Comparison of ENCODE assay signal across 11 mouse cellular contexts in genomic region chr2:7529637-7530036, GRCm38 (mm10). TPM values are rescaled to one million over a fixed set of nuclear protein-coding genes. Genes with fewer than 3 reads are reported as not detected.
DNase-seq lines count a peak whose midpoint lies in the region; ATAC-seq lines count a peak whose summit lies in the region.
"Had no signal": no experiment of that assay in that cellular context is flagged by ENCODE, and none has a peak within 500 bp of the region (broad histone marks: within the 10 kb centered on the region; RNA-seq: fewer than 3 reads in every experiment).

No protein-coding gene starts in this region.

- H3K27me3 ChIP-seq in forebrain, embryonic 14.5 days (replicated peaks; ENCODE audit: control insufficient read depth, insufficient read depth, low read length): no peaks in the 10 kb centered on the region
- no peaks in the 10 kb centered on the region for H3K27me3 ChIP-seq in forebrain, embryonic 10.5 days (ENCODE audit: poor library complexity, severe bottlenecking)
- no peaks in the 10 kb centered on the region for H3K27me3 ChIP-seq in lung, embryonic 16.5 days (ENCODE audit: control insufficient read depth, insufficient read depth, low read depth, low read length)

- no peaks in the 10 kb centered on the region for H3K9me3 ChIP-seq in forebrain, embryonic 14.5 days (replicated peaks; ENCODE audit: control insufficient read depth, low read length)
- no peaks in the 10 kb centered on the region for H3K9me3 ChIP-seq in forebrain, embryonic 10.5 days
- H3K9me3 ChIP-seq in lung, embryonic 16.5 days (ENCODE audit: control insufficient read depth, low read length): no peaks in the 10 kb centered on the region
- H3K9me3 ChIP-seq: hindbrain, embryonic 10.5 days had no signal

- no peak for ATAC-seq in forebrain, embryonic 14.5 days
- ATAC-seq in lung, embryonic 16.5 days (ENCODE audit: low read depth): peak; percentile 61

- H3K4me2 ChIP-seq in forebrain, embryonic 14.5 days (ENCODE audit: low read length): no peak overlapping the region
- no peak overlapping the region for H3K4me2 ChIP-seq in lung, embryonic 16.5 days (ENCODE audit: low read depth, low read length)

- WGBS in forebrain, embryonic 14.5 days: 42% methylated on average over 5 of the region's 5 CpGs
- WGBS in forebrain, embryonic 10.5 days: 72% methylated on average over 5 of the region's 5 CpGs
- 35% methylated on average over 5 of the region's 5 CpGs for WGBS in lung, embryonic 16.5 days

- H3K9ac ChIP-seq in forebrain, embryonic 14.5 days (ENCODE audit: low read length): no peak overlapping the region
- no peak overlapping the region for H3K9ac ChIP-seq in lung, embryonic 16.5 days (ENCODE audit: low read length)

- no peak overlapping the region for H3K4me3 ChIP-seq in forebrain, embryonic 14.5 days (ENCODE audit: low read depth, low read length)
- no peak overlapping the region for H3K4me3 ChIP-seq in forebrain, embryonic 10.5 days
- H3K4me3 ChIP-seq in lung, embryonic 16.5 days (ENCODE audit: low read length): no peak overlapping the region
- H3K4me3 ChIP-seq: hindbrain, embryonic 10.5 days had no signal

- H3K36me3 ChIP-seq in forebrain, embryonic 14.5 days (ENCODE audit: control insufficient read depth, insufficient read depth, low read length): no peaks in the 10 kb centered on the region
- no peaks in the 10 kb centered on the region for H3K36me3 ChIP-seq in forebrain, embryonic 10.5 days (replicated peaks)
- no peaks in the 10 kb centered on the region for H3K36me3 ChIP-seq in lung, embryonic 16.5 days (ENCODE audit: control insufficient read depth, insufficient read depth, low read length)
- H3K36me3 ChIP-seq: hindbrain, embryonic 10.5 days had no signal

- H3K4me1 ChIP-seq in forebrain, embryonic 14.5 days (ENCODE audit: control insufficient read depth, insufficient read depth, low read length): peaks cover 11% of the 10 kb centered on the region
- peaks cover 46% of the 10 kb centered on the region for H3K4me1 ChIP-seq in forebrain, embryonic 10.5 days
- H3K4me1 ChIP-seq in lung, embryonic 16.5 days (replicated peaks; ENCODE audit: control insufficient read depth, insufficient read depth, low read length): no peaks in the 10 kb centered on the region; the same call in 1 of the 2 replicates

- H3K27ac ChIP-seq in forebrain, embryonic 14.5 days (ENCODE audit: low read depth, low read length): peak overlapping the region; percentile 5; the same call in 1 of the 2 replicates
- H3K27ac ChIP-seq in forebrain, embryonic 10.5 days: no peak overlapping the region
- H3K27ac ChIP-seq in lung, embryonic 16.5 days (ENCODE audit: low read length): no peak overlapping the region

- peak; percentile 61 for DNase-seq in forebrain, embryonic 14.5 days (ENCODE audit: low spot score)
- DNase-seq in forebrain, embryonic 10.5 days (ENCODE audit: extremely low spot score, low spot score): no peak
- DNase-seq in lung, postnatal 14 days: no peak
- DNase-seq in left cerebral cortex, adult 18-20 months (ENCODE audit: low spot score in 2 of 2): peak; percentile 52 to 53
- DNase-seq in right cerebral cortex, postnatal 14 days: peak; percentile 16
- DNase-seq in kidney, adult 18-20 months: no peak
- no peak for DNase-seq in kidney, postnatal 10 days
- DNase-seq: gastrocnemius, postnatal 25 days; thymus, adult 2 months had no signal

RNA-seq across cellular contexts. Expression of gene Celf2, which starts 20.3 kb away (rescaled TPM):
- polyA plus RNA-seq in forebrain, embryonic 14.5 days (2014; fragmentation: Nextera tagmentation; extraction: Ambion mirVana): 198 and 245 TPM in 2 replicates
- polyA plus RNA-seq in forebrain, embryonic 10.5 days (2016; fragmentation: Nextera tagmentation; extraction: Ambion mirVana): 57.0 and 58.2 TPM in 2 replicates
- polyA plus RNA-seq in lung, embryonic 16.5 days (2015; fragmentation: Nextera tagmentation; extraction: Ambion mirVana): 86.8 and 92.4 TPM in 2 replicates
- 100 to 1,000 TPM; 380 to 425 TPM for total RNA-seq in left cerebral cortex, adult 18-20 months (2021)

Comparison
In these comparisons a context has a peak if more than half of its experiments do, and no peak if none do; other contexts are left out.
1. DNase-seq: peak in forebrain, embryonic 14.5 days (single experiment), left cerebral cortex, adult 18-20 months (2 of 2) and right cerebral cortex, postnatal 14 days (single experiment); none in forebrain, embryonic 10.5 days (single experiment), lung, postnatal 14 days (single experiment), kidney, adult 18-20 months (single experiment) and kidney, postnatal 10 days (single experiment).